Mouse (Mus musculus) heart, postnatal 36 days (tissue): ENCODE results near the gene Methig1. TPM values are rescaled to one million over a fixed set of nuclear protein-coding genes. Genes with fewer than 3 reads are reported as not detected.
"Not testable (repeated sequence)": the region's sequence is repeated elsewhere in the genome, so short reads cannot be mapped to it uniquely, and the experiment has no call there.

Source experiments
- DNase-seq, 2 experiments: peaks; one replicate each; pipeline ENCODE4 v3.0.0; 2021 to 2022
- intact Hi-C: fragments of 180-260 bp; cut with DNase I; formaldehyde crosslinking; loops from one replicate; pipeline ENCODE4 v1.15.1; 2025
- total RNA-seq, 2 experiments: library from RNA; stranded (reverse); gene quantifications; 2 replicates each; pipeline ENCODE4 v1.2.3; 2021

Gene Methig1
- total RNA-seq, result not detected

DNA sequence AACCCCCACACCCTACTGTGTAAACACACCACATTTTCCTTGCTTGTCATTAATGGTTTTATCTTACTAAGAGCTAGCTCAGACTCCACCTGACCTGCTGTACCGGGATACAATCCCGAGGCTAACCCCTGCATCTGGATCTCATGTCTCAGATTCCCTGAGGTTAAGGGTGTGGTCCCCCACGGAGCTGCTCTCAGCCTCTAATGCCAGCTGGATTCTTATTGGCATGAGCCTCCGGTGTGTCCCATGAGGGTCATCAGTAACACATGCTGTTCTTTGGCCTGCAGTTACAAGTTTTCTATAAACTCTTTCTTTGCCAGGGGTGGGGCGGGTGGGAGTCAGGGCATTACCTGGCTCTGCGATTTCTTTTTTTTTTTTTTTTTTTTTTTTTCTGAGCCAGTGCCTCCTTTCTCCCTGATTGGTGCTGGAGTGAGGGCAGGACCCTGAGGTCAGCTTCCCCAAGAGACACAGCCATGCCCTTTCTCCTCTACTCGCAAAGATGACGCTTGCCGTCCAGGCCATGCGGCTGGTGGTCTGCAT lies at the start of gene Methig1, which contains the start of gene Mettl7a2:
TSS of gene Methig1 (plus strand) at position 439 of the 540 bp plus-strand sequence.
TSS of gene Mettl7a2 (plus strand) at position 490 of the 540 bp plus-strand sequence.
- intact Hi-C loops, result no loop called here
- DNase-seq, result no peak

DNA sequence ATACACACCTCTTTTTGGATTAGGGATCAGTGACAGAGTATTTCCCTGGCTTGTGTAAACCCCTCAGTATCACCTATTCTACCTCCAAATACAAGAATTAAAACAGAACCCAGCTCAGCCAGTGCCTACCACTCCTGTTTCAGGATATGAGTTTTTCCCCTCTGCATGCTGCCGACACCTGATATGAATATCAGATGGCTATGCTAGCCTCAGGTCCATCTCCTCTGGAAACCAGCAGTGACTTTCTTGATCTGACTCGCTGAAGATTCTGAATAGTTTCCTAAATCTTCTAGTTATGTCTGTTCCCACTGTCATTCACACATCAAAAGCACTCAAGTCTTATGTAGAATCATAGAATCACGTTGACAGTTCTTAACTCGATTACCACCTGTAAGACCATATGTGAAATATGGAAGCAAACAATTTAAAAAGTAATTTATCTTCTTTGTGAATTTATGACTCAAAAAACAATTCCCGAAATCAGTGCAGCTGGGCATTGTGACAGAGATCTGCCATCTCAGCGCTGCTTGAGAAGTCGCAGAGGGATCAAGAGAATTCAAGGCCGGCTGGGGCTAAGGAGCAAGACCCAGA lies 49.4 kb upstream of the Methig1 start:
- DNase-seq, result peak in 1 of 2 experiments; percentile 40
- intact Hi-C loops, result loop anchor here (5.0 kb wide), 1 partner anchor 281 kb away; no protein-coding TSS in a partner anchor

DNA sequence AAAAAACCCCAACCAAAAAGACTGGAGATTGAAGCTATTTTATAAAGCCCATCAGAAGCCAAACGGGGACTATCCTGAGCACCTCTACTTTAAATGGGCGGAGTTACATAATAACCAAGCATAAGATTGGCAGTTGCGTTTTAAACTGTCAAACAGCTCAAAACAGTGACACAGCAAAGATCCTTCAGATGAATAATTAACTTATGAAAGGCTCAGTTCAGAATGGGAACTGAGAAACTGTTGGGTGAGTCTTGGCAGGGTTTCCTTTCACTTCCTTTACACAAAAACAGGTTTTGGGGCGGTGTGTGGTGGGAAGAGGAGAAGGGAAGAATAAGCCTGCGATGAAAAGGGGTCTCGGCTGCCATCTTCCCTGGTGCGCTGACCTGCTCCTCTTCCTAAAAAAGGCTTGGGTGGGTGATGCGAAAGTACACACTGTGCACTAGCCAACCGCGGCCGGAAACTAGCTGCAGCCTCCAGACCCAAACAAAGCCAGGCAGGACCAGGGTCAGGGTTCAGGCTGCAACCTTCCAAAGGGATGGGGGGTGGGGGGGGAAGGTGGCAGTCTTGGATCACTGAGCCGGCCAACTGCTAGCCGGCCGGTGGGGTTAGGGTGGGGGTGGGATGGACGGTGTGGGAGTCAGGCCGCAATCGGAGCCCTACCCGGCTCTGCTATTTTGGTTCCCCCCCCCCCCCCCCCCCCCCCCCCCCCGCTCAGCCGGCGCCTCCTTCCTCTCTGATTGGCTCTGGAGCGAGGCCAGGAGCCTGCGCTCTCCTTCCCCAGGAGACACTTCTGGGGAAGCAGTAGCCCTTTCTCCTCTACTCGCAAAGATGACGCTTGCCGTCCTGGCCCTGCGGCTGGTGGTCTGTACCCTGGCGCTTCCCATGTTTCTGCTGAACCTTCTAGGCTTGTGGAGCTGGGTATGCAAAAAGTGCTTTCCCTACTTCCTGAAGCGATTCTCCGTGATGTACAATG lies 48.6 kb upstream of the Methig1 start, which contains the start of gene Mettl7a1:
TSS of gene Mettl7a1 (plus strand) at position 122 of the 973 bp plus-strand sequence.
- DNase-seq, result peak; percentile 87
- intact Hi-C loops, result loop anchor here (5.0 kb wide), 1 partner anchor 282 kb away; no protein-coding TSS in a partner anchor

DNA sequence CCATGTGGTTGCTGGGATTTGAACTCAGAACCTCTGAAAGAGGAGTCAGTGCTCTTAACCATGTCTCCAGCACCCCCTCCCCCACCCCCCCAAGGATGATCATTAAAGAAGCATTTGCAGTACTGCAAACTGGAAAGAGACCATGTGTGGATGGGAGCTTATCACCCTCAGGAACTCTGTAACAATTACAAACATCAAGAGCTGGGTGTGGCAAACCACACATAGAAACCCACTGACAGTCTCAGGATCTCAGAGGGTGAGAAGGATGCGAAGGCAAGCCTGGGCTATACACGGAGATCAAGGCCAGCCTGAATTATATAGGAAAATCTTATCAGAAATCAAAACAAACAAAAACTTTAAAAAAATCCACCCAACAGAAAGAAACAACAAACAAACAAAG lies 46.7 kb upstream of the Methig1 start:
- no peak for DNase-seq
- intact Hi-C loops, result no loop called here

DNA sequence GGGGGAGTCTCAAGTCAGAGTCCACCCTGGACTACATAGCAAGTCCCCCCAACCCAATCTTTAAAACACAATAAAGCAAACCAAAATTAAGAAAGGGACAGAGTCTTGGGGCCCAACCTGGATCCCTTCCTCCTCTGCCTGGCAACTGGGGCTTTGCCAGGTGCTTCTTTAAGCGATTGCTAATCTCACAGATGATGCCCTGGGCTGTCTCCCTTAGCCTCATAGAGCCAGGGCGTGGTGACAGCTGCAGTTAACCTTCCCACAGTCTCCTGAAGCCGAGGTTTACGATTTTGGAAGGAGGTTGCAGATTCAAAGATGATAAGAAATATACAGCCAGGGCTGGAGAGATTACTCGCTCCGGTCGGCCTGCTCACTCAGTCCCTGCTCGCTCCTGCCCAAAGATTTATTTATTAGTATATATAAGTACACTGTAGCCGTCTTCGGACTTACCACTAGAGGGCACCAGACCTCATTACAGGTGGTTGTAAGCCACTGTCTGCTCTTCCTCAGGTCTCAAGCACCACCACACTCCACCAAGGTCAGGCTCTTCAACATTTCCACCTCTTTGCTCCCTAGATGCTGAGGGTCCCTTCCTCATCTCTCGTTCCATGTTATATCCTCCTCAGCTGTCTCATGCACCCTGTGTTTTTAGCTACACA lies 45.4 kb upstream of the Methig1 start:
- peak; percentile 26 to 32 for DNase-seq
- intact Hi-C loops, result not testable (repeated sequence)

DNA sequence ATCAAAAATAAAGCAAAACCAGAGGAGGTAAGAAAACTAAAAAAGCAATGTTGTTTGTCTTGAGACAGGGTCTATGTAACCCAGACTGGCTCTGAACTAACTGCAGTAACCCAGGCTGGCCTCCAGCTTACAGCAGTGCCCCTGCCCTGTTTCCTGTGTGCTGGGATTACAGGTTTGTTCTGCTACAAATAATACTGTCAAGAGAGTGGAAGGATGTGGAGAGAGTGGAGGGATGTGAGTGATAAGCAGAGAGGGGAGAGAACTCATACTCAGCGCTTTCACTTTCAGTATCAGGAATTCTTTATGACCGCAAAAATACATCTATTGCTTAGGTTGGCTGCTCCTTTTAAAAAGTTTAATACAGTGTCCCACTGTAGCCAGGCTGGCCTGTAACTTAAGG lies 40.6 kb upstream of the Methig1 start:
- no peak for DNase-seq
- intact Hi-C loops, result no loop called here

DNA sequence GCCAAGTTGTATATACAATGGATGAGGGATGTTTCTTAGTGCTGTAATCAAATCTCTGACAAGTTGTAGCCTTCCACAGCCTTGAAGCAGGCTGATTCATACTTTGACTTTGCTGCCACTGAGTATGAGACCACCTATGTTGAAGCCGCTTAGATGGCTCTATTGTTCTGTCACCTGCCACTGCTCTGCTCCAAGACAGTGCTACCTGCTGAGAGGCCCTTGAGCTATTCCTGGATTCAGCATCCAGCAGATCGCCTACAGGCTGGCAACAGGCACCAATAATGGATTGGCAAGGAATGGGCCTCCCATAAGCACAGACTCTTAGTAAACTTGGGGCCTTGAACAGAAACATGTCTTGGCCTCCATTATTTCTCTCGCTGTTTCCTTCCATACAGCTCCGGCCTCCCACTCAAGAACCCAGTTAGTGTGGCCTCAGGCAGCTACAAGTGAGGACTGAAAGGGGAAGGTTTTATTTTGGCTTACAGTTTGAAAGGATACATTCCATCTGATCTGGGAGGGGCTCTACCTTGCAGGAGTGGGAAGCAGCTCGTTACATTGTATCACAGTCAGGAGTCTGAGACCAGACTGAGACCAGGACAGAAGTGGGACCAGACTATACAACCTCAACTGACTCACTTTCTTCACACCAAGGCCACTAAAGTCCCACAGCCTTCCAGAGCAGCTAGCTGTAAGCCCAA lies 38.4 kb upstream of the Methig1 start:
- no peak for DNase-seq
- intact Hi-C loops, result no loop called here

DNA sequence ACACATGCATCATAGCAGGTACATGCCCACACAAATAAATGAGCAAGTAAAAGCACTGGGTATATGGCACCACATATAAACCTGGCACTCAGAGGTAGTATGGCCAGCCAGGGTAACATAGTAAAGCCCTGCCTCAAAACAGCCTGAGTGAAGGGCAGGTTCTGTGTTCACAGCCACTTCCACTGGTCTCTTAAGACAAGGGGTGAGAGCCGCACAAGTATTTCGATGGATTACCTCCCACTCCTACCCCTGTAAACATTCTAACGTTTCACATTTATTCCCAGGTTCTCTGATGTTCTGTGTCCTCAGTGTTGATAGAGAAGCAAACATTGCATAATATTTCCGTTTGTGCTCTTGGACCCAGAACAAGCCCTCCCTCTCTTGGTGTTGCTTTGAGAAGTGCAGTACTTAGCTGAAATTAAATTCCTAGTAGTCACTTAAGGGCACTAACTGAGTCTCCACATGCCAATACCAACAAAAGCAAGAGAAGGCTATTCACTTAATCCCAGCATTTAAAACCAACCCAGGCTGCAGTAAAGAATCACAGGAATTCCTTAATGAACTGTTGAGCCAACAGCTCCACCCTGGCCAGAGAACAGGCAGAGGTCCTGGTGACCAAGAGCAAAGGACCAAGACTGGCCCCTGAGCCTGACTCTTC lies 34.8 kb upstream of the Methig1 start:
- intact Hi-C loops, result not testable (repeated sequence)
- peak in 1 of 2 experiments; percentile 15 for DNase-seq

DNA sequence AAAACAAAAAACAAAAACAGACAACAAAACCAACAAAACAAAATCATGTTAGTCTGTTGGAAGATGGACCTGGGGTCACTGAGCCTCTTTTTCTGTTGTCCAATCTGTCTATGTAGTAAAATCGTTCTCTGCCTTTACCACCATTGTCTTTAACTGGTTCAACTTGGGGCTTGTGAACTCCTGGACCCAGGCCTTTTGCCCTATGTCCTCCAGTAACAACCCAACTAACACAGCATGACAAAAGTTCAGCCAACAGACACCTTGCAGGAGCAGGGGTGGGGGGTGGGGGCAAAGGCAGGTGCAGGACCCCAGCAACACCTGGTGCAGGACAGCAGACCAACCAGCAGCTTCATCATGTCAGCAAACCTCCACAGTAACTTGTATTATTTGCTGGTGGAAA lies 33.1 kb upstream of the Methig1 start:
- intact Hi-C loops, result loop anchor here (5.0 kb wide), 2 partner anchors 47 to 53 kb away; no protein-coding TSS in a partner anchor
- no peak for DNase-seq

DNA sequence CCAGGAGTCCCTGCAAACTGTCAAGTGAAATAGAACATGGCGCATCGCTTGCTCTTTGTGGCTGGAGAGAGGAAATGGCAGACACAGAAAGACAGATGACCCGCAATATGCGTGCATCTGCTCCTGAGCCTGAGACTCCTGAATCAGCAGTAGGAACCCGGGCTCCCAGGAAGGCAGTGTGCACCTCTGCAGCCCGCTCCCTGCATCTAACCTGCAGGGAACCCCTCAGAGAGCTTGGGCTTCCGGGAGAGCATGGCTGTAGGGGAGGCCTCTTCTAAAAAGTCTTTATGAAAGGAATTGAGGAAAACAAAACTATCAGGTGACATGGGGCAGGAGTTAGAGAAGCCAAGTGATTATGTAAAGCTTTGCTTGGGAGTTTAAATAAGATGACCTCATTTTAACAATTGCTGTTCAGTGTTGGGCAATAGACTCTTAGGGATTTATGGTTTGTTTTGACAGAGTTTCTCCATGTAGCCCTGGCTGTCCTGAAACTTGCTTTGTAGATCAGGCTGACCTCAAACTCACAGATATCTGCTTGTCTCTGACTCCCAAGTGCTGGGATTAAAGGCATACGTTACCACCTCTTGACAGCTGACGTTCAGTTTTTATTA lies 32.5 kb upstream of the Methig1 start:
- DNase-seq, result peak in 1 of 2 experiments; percentile 12
- intact Hi-C loops, result loop anchor here (5.0 kb wide), 2 partner anchors 47 to 53 kb away; no protein-coding TSS in a partner anchor

DNA sequence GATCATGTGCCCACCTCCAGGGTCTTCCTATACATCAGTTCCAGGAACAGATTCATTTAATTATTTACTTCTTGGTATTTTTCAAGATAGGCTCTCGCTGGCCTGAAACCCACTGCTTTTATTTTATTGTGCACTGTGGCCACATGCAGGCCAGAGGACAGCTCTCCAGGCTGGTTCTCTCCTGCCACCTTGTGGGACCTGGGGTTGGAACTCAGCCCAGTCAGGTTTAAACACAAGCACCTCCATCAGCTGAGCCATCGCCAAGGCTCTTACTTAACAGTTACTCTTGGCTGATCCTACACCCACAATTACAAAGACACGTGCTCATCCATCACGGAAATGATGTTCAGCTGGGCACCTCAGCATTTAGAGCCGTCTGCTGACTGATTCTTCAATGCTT lies 31.8 kb upstream of the Methig1 start:
- intact Hi-C loops, result loop anchor here (5.0 kb wide), 2 partner anchors 46 to 54 kb away; no protein-coding TSS in a partner anchor
- DNase-seq, result peak in 1 of 2 experiments; percentile 41

DNA sequence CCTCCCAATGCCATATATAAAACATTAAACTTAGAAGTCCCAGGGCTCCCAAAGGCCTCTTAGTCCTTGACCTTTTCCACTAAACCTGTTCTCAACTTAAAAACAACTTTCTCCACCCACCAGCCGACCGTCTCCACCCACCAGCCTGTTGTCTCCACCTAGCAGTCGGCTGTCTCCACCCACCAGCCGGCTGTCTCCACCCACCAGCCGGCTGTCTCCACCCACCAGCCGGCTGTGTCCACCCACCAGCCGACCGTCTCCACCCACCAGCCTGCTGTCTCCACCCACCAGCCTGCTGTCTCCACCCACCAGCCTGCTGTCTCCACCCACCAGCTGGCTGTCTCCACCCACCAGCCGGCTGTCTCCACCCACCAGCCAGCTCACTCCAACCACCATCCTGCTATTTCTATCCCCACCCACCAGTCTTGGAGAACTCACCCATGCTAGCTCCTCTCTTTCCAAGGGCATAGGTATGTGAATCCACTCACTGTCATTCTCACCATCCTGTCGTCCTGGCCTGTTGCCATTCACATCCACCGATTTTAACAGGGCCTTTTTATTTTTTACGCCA lies 28.8 kb upstream of the Methig1 start:
- no peak for DNase-seq
- intact Hi-C loops, result loop anchor here (5.0 kb wide), 2 partner anchors 43 to 57 kb away; no protein-coding TSS in a partner anchor

DNA sequence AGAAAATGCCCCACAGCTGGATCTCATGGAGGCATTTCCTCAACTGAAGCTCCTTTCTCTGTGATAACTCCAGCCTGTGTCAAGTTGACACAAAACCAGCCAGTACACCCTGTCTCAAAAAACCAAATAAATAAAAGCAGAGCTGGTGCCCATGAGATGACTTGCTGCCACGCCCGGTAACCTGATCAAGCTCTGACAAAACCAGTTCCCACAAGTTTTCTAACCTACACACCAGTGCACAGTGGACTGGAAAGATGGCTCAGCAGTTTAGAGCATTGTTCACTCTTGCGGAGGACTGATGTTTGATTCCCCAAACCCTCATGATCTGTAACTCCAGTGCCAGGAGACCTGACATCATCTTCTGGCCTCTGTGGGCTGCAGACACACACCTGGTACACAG lies 27.7 kb upstream of the Methig1 start:
- no peak for DNase-seq
- intact Hi-C loops, result no loop called here

DNA sequence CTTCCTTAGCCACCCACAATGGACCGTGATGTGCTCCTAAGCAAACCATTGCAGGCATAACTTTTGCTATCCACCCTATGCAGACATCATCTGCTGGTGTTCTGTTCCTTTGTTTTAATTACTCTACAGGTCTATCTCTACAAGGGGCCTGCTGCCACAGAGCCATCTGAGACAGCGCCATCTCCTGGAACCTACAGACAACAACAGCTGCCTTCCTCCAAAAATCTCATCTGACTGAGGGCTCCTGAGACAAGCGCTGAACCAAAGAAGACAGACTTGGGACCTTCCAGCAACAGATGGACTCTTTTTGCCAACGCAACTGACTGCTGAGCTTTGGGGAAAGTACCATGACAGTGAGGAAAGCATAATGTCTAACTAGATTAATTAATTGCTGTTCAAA lies 24.9 kb upstream of the Methig1 start:
- DNase-seq, intact Hi-C loops: not testable (repeated sequence)

DNA sequence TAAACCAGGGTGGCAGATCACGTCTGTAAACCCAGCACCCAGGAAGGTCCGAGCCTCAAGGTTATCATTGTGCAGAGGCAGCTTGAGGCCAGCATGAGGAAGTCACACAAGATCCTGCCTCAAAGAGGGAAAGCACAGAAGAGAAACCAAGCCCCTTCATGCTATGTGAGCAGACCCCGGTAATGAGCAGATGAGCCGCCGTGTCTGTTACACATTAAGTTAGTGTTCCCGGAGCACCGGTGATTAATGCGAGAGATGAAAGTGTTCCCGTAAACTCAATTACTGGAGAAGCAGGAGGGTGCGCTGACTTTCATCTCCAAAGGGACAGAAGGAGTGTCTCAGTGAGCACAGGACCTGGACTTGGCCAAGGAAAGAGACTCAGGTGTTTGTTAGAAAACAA lies 23.6 kb upstream of the Methig1 start:
- intact Hi-C loops, DNase-seq: not testable (repeated sequence)

DNA sequence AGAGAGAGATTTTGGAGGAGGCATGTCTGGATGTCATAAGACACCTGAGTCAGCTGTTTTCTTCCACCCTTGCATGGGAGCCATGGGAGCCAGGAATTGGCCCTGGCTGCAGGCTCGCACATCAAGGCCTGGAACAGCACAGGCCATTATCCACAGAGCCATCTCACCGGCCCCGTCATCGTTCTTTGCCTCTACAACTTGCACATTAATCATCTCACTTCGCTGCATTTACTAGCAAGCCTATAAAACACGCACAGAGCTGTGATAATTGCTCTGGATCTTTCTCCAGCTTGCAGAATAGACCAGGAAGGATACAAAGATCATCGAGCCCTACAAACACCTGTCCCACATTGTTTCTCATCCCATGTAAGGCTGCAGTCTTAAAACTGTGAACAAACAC lies 22.2 kb upstream of the Methig1 start:
- intact Hi-C loops, result no loop called here
- no peak for DNase-seq

DNA sequence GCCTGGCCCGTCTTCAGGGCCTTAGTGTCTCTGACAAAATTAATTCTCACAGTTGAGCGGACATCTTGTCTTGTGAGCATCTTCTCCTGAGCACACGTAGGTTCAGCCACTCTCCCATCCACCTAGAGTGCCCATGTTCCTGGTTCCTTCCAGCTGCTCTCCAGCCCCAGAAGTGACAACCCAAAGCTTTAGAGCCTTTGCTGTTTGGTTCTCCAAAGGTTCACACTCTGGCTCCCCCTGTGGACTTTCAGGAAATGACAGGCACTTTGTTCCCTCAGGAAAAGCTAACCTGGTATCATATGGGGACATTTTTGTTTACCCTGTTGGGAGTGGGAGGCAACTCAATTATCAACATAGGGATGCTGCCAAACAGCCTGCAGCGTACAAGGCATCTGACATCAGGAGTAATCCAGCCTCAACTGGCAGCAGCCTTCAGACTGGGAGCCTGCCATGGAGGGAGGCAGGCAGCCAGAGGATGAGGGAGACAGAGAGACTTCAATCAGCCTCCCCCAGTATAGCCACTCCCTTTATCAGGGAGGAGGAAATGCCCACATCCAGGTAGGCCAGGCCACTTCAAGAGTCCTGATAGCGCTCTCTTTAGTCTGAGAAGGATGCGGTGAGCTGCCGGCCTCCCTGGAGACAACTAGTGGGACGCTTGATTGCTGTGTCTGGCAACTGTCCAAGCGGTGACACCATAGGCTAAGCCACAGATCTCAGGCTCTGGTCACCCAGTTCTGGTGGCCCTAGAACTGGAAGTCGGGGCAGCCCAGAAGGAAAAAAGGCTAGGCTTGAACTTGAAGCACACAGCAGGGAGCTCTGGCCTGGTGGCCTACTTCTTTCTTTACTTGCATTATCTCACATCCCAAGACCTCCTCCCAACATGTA lies 20.6 kb upstream of the Methig1 start:
- DNase-seq, intact Hi-C loops: not testable (repeated sequence)
